Mouse (Mus musculus) left cerebral cortex, adult 18-20 months (tissue): ENCODE measurements at regions not wholly inside any gene's neighbourhood (a gene's known extent, or its start where the extent isn't known, plus 50 kb on each side); places are given as distances from the start of the nearest gene placed in this dataset.

ENCODE experiments used
- DNase-seq, 2 experiments: peaks; one replicate each; pipeline ENCODE4 v3.0.0; 2021 to 2022; ENCODE audit warnings: low spot score in 2 of 2, mixed read lengths in 1 of 2

GRCm38 (mm10) chr1:183853956-183854613 lies 159.0 kb upstream of the Dusp10 start:
- DNase-seq, result peak; percentile 2 to 4

DNA sequence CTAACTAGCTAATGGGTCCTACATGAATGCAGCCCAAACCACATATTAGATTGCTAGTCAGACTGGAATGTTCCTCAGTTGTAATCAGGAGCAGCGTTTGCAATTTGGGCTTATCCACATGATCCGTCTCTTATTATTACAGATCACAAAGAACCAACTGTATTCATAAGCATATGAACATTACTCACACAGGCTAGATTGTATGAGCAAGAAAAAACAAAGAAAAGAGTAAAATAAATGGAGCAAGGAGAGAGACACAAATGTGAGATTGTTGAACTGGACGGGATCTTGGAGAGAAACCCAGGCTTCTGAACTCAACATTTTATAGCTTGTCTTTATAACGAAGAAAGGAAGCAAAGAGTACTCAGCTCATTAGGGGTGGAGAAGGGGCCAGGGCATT lies 148.0 kb upstream of the Dusp10 start:
- DNase-seq, result no peak

- DNase-seq, result no peak
Measured at GRCm38 (mm10) chr1:183865586-183865985, 147.5 kb upstream of the Dusp10 start.

DNA sequence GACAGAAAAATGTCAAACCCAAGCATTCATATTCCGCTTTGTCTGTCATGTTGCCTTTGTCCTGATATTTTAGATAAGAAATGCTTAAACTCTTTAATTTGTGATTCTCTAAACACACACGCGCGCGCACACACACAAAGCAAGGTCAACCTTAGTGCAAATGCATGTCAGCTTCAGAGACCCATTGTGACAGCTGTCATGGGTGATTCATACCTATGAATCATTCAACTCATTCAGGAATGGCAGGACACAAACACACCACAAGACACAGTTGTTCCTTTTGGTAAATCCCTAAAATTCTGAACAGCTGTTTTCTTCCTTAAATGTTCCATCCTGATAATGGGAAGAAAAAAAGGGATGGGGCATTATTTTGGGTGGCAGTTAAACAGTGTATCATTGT lies 144.1 kb upstream of the Dusp10 start:
- no peak for DNase-seq

- no peak for DNase-seq
Measured at GRCm38 (mm10) chr1:183895936-183896335, 117.2 kb upstream of the Dusp10 start.

- no peak for DNase-seq
Measured at GRCm38 (mm10) chr1:183898091-183898490, 115.0 kb upstream of the Dusp10 start.

- DNase-seq, result no peak
Measured at GRCm38 (mm10) chr1:183904564-183904963, 108.5 kb upstream of the Dusp10 start.

DNA sequence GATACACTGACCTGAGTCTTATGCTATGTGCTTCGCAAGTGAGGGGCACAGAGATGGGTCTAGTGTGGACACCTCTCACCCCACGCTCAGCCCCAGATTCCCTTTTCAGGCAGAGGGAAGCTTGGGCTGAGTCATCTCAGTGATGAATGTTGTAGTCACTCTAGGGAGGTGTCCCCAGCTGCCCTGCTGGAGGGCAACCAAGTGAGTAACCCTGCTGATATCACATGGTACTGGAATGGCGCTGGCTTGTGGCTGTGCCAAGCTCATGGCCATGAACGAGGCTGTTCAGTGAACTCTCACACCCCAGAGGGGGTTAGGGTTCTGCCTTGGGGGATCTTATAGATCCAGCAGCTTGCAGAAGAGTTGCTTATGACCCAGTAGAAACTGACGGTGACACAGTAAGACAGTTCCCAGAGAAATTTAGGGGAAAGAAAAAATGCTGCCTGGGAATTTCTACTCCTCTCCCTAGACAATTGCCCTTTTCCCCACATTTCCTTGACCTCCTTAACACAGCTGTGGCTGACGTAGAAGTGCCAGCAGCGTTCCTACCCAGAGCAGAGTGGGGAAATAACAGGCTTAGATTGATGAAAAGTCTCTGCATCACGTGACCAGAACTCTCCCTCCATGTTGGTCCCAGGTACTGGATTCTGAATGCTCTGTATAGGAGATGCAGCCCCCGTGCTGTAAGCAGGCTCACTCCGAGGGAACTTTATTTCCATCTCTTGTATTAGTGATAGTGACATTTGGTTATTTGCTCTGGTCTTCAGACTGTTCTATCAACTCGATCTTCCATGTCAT lies 107.6 kb upstream of the Dusp10 start:
- peak; percentile 5 to 13 for DNase-seq

- no peak for DNase-seq
Measured at GRCm38 (mm10) chr1:183917656-183918055, 95.4 kb upstream of the Dusp10 start.

DNA sequence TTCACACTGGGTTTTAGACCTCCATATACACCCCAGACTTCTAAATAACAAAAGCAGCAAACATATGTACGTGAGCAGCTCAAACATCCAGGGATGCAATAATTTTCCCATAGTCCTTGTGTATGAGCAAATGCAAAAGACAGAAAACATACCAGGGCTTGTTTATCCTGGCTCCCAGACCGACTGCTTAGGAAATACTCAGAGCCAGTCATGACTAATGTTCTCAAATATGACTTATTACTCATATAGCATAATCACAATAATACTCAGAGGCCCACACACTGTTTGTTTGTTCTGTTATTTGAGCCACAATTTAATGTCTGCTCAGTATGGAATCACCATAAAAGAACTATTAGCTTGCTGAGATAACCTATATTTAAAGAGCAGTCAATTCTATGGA lies 91.8 kb upstream of the Dusp10 start:
- DNase-seq, result no peak

DNA sequence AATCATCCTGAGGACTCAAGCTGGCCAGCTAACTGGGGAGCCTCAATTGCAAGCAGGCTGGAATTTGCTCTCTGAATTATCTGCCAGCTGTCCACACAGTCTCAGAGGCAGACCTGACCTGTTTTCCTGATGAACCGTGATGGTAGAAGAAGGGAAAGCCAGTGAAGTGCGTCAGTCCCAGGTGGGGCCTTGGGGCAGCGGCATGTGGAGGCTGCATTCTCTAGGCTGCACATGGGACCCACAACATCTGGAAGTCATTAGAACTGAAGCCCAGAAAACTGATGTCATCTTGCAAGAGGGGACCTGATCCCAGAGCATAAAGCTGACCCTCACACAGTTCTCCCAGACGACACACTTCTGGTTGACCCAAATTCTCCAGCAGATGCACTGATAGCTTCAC lies 84.6 kb upstream of the Dusp10 start:
- DNase-seq, result no peak

GRCm38 (mm10) chr1:183930363-183930982 lies 82.6 kb upstream of the Dusp10 start:
- no peak for DNase-seq

GRCm38 (mm10) chr1:183931141-183931540 lies 82.0 kb upstream of the Dusp10 start:
- DNase-seq, result no peak

DNA sequence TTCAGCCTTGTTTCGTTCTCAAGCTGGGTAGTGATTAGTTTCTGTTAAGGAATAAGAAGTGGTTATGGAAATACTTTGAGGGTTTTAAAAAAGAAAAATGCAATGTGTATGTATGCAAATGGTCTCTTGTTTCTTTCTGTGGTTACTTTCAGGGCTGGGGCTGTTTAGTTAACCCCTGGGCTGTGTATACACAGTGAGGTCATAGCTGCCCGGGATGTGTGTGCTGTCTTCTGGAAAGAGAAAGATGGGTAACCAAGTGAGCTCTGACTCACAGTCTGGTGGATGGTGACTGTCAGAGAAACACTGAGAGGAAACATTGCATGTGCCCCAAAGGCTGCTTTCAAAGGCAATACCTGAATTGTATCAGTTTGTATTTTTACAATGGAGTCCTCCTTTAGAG lies 79.3 kb upstream of the Dusp10 start:
- DNase-seq, result no peak

- DNase-seq, result no peak
Measured at GRCm38 (mm10) chr1:183937166-183937565, 75.9 kb upstream of the Dusp10 start.

DNA sequence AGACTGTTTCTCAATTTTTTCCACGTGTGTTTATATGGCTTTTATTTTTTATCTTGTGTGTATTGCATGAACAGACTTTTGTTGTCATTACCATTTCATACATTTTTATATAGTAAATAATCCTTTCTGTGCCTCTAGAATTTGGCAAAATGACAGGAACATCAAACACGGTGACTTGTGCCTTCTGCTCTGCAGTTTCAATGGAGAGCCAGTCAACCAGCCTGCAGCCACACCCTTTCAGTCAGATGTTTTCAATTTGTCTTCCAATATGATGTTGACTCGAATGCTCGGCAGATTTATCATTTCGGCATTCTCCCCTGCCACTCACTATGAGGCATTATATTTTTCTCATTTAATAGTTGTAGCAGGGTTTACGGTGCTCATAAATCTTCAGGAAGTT lies 74.7 kb upstream of the Dusp10 start:
- no peak for DNase-seq

DNA sequence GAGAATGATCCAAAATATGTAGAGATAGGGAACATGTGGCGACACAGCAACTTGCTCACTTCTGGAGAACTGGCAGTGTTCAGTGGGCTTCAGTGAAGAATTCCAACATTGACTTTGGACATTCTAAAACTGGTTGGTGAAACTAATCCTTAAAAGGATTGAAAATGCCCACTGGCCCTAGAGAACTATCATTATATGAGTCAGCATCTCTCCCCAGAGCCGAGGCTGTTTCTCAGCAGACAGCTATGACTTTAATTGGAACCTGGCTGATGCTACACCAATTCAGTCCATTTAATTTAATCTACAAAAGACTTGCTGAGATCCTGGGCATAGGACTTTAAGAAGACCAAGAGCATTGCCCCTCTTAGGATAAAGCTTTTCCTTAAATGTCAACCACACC lies 72.4 kb upstream of the Dusp10 start:
- DNase-seq, result no peak

GRCm38 (mm10) chr1:183946241-183946640 lies 66.9 kb upstream of the Dusp10 start:
- DNase-seq, result no peak

DNA sequence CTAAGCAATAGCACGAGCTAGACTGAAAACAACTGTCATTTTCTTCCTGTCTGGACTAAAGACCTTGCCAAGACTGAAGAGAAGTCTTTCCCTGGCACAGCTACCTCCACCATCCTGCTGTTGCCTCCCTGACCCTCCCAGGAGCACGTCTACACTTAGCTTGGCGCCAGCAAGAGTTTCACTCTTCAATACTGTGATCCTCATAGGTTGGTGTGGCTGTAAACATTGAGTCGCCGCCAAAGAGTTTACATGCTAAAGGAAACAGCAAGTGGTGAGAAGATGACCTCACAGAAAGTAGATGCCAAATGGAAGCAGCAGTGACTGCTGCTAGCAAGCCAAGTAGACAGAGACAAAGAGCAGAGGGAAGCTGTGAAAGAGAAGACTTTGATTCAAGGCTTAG lies 66.0 kb upstream of the Dusp10 start:
- no peak for DNase-seq

DNA sequence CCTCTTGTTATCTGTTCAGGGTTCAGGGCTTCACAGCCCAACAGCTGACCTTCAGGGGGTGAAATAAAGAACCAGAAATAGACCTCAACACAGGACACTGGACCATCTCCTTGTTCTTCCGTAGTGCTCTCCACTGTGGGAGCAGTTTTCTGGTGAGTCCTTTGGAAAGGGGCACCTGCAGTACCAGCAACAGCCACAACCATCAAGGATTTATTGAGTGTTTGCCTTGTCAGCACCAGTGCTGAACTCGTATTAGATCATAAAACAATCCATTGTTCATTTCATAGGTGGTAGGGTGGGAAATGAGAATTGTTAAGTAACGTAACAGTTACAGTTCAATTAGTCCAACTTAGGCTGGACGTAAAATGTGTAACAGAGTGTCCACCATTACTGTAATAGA lies 63.9 kb upstream of the Dusp10 start:
- no peak for DNase-seq

GRCm38 (mm10) chr1:183954086-183954485 lies 59.0 kb upstream of the Dusp10 start:
- DNase-seq, result no peak

GRCm38 (mm10) chr1:183956391-183956790 lies 56.7 kb upstream of the Dusp10 start:
- no peak for DNase-seq
